Mouse (Mus musculus) neural tube, embryonic 10.5 days (tissue): Measurements from ENCODE around the gene Fam57a.

Experiments used
- DNase-seq: peaks from one replicate; pipeline ENCODE4 v3.0.0-alpha.2; 2017; ENCODE audit warnings: low spot score; ENCODE audit errors: extremely low spot score

Gene Fam57a

GRCm38 (mm10) chr11:76179495-76180145, at the start of gene Fam57a, which contains the start of gene Vps53:
Gene Fam57a, plus strand, starts transcription at chr11:76179671.
Gene Vps53, minus strand, starts transcription at chr11:76179647.
- peak; percentile 88 for DNase-seq

- DNase-seq = no peak
Measured at GRCm38 (mm10) chr11:76130859-76131258, 48.6 kb upstream of the Fam57a start.

- DNase-seq = no peak
Measured at GRCm38 (mm10) chr11:76135641-76136437, 43.6 kb upstream of the Fam57a start.

- no peak for DNase-seq
Measured at GRCm38 (mm10) chr11:76137996-76138395, 41.5 kb upstream of the Fam57a start.

GRCm38 (mm10) chr11:76144386-76144785, 35.1 kb upstream of the Fam57a start:
- no peak for DNase-seq

GRCm38 (mm10) chr11:76145169-76145568, 34.3 kb upstream of the Fam57a start:
- no peak for DNase-seq

GRCm38 (mm10) chr11:76146187-76147010, 33.1 kb upstream of the Fam57a start:
- no peak for DNase-seq

- no peak for DNase-seq
Measured at GRCm38 (mm10) chr11:76148055-76149008, 31.1 kb upstream of the Fam57a start.

- DNase-seq = no peak
Measured at GRCm38 (mm10) chr11:76150980-76151379, 28.5 kb upstream of the Fam57a start.

- no peak for DNase-seq
Measured at GRCm38 (mm10) chr11:76153236-76153951, 26.1 kb upstream of the Fam57a start.

GRCm38 (mm10) chr11:76154200-76154599, 25.3 kb upstream of the Fam57a start:
- no peak for DNase-seq

GRCm38 (mm10) chr11:76154861-76155260, 24.6 kb upstream of the Fam57a start:
- DNase-seq = no peak

- DNase-seq = no peak
Measured at GRCm38 (mm10) chr11:76158375-76158774, 21.1 kb upstream of the Fam57a start.

GRCm38 (mm10) chr11:76160251-76160650, 19.2 kb upstream of the Fam57a start:
- DNase-seq = no peak

GRCm38 (mm10) chr11:76166657-76167056, 12.8 kb upstream of the Fam57a start:
- no peak for DNase-seq

- DNase-seq = peak; percentile 77
Measured at GRCm38 (mm10) chr11:76167079-76167765, 12.2 kb upstream of the Fam57a start.

- no peak for DNase-seq
Measured at GRCm38 (mm10) chr11:76168976-76169375, 10.5 kb upstream of the Fam57a start.

- DNase-seq = no peak
Measured at GRCm38 (mm10) chr11:76170207-76170606, 9.3 kb upstream of the Fam57a start.

GRCm38 (mm10) chr11:76178726-76179494, 561 bp upstream of the Fam57a start:
- peak; percentile 37 for DNase-seq
